Mouse (Mus musculus) CD4-positive helper T cell, adult 2 months (primary cell): ENCODE results near the gene Bbip1.
"Not testable (repeated sequence)": the region's sequence is repeated elsewhere in the genome, so short reads cannot be mapped to it uniquely, and the experiment has no call there.

Experiments used
- DNase-seq: peaks from one replicate; pipeline ENCODE4 v3.0.0-alpha.2; 2012; ENCODE audit warnings: low read depth, missing footprints, low spot score

Bbip1 gene

GRCm38 (mm10) chr19:53943802-53944785 is at the start of gene Bbip1, which contains the start of gene Shoc2:
Gene Bbip1, minus strand, starts transcription at chr19:53944627.
Gene Shoc2, plus strand, starts transcription at chr19:53944306.
- DNase-seq, result peak; percentile 100

GRCm38 (mm10) chr19:53993860-53994259 is 49.4 kb upstream of the Bbip1 start:
- no peak for DNase-seq

GRCm38 (mm10) chr19:53990538-53990937 is 46.1 kb upstream of the Bbip1 start:
- DNase-seq, result no peak

- no peak for DNase-seq
Observed at GRCm38 (mm10) chr19:53984628-53985027, 40.2 kb upstream of the Bbip1 start.

- DNase-seq, result peak; percentile 15
Observed at GRCm38 (mm10) chr19:53983336-53983735, 38.9 kb upstream of the Bbip1 start.

- DNase-seq, result no peak
Observed at GRCm38 (mm10) chr19:53982041-53982440, 37.6 kb upstream of the Bbip1 start.

- no peak for DNase-seq
Observed at GRCm38 (mm10) chr19:53973656-53974055, 29.2 kb upstream of the Bbip1 start.

GRCm38 (mm10) chr19:53971938-53972337 is 27.5 kb upstream of the Bbip1 start:
- DNase-seq, result peak; percentile 57

- no peak for DNase-seq
Observed at GRCm38 (mm10) chr19:53969226-53969625, 24.8 kb upstream of the Bbip1 start.

GRCm38 (mm10) chr19:53964910-53965633 is 20.6 kb upstream of the Bbip1 start:
- no peak for DNase-seq

- DNase-seq, result not testable (repeated sequence)
Observed at GRCm38 (mm10) chr19:53964347-53964746, 19.9 kb upstream of the Bbip1 start.

GRCm38 (mm10) chr19:53962511-53962910 is 18.1 kb upstream of the Bbip1 start:
- DNase-seq, result no peak

GRCm38 (mm10) chr19:53957513-53957912 is 13.1 kb upstream of the Bbip1 start:
- DNase-seq, result no peak

- peak; percentile 61 for DNase-seq
Observed at GRCm38 (mm10) chr19:53945171-53946042, 980 bp upstream of the Bbip1 start.

- DNase-seq, result no peak
Observed at GRCm38 (mm10) chr19:53944786-53945169, 351 bp upstream of the Bbip1 start.

- DNase-seq, result no peak
Observed at GRCm38 (mm10) chr19:53942342-53942741, 2.1 kb downstream of the Bbip1 start.

GRCm38 (mm10) chr19:53941139-53941538 is 3.3 kb downstream of the Bbip1 start:
- DNase-seq, result no peak

- no peak for DNase-seq
Observed at GRCm38 (mm10) chr19:53939467-53939866, 5.0 kb downstream of the Bbip1 start.

- no peak for DNase-seq
Observed at GRCm38 (mm10) chr19:53934046-53934445, 10.4 kb downstream of the Bbip1 start.

- no peak for DNase-seq
Observed at GRCm38 (mm10) chr19:53933050-53933449, 11.4 kb downstream of the Bbip1 start.

- no peak for DNase-seq
Observed at GRCm38 (mm10) chr19:53929218-53929617, 15.2 kb downstream of the Bbip1 start.
